8 mouse cellular contexts compared by ENCODE assay signal in the genomic region with DNA sequence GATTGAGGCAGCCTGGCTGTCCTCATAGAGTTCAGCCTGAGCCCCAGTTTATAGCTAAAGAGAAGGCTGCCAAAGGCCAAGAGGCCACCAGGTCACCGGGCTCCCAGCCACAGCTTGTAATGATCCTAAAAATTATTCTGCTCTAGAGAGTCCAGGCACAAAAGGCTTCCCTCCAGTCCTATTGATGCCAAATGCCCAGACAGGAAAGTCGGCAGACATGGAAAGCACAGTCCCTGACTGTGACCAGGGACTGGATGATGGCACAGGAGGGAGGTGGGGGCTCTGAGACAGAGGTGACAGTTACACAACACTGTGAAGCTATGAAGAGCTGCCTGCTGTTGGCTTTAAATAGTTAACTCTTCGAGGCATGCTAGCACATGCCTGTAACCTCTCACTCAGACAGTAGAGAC.
DNase-seq lines count a peak whose midpoint lies in the region; ATAC-seq and TF ChIP-seq lines count a peak whose summit lies in the region.

No protein-coding gene starts in this region.

- no peak overlapping the region; the same call in 1 of the 2 replicates for H3K4me3 ChIP-seq in gastrocnemius, adult 2 months

- intact Hi-C loops in heart, postnatal 25 days (cut with DNase I), result no loop called here
- intact Hi-C loops in gastrocnemius, adult 2 months (cut with DNase I), result no loop called here

- no peak for ATAC-seq in erythroid progenitor cell, adult 5-6 weeks (replicated peaks; ENCODE audit: low FRiP score, poor library complexity, severe bottlenecking)

- DNase-seq in heart, adult 18-20 months, result peak; percentile 73 to 76
- no peak for DNase-seq in heart, postnatal 25 days (ENCODE audit: low spot score)
- peak; percentile 93 for DNase-seq in Muller cell, postnatal 12 days (ENCODE audit: inconsistent ontology term)
- DNase-seq in gastrocnemius, adult 2 months, result peak; percentile 89
- peak; percentile 85 for DNase-seq in kidney, postnatal 14 days
- peak; percentile 50 for DNase-seq in retina, postnatal 1 day
- no peak for DNase-seq in spleen, postnatal 36 days (ENCODE audit: low spot score in 2 of 2)

- H3K27ac ChIP-seq in gastrocnemius, adult 2 months, result peak overlapping the region; percentile 0; the same call in 1 of the 2 replicates

- no peak for TF ChIP-seq CTCF in gastrocnemius, adult 2 months (IDR thresholded peaks at IDR 0.05)

Comparison
In these comparisons a context has a peak if more than half of its experiments do, and no peak if none do; other contexts are left out.
1. DNase-seq: peak in heart, adult 18-20 months (2 of 2), Muller cell, postnatal 12 days (single experiment), gastrocnemius, adult 2 months (single experiment), kidney, postnatal 14 days (single experiment) and retina, postnatal 1 day (single experiment); none in heart, postnatal 25 days (single experiment) and spleen, postnatal 36 days (0 of 2).